Mouse (Mus musculus) heart, embryonic 15.5 days (tissue): ENCODE data around the gene Ap3b1. TPM values are rescaled to one million over a fixed set of nuclear protein-coding genes. Genes with fewer than 3 reads are reported as not detected.

Experiments
- ATAC-seq: fragments of 200-750 bp; cut with Nextera tagmentation; replicated peaks from 2 replicates; pipeline ENCODE4 v1.8.0; 2017; ENCODE audit warnings: low read depth, moderate TSS enrichment; ENCODE audit not compliant: insufficient number of reproducible peaks, insufficient read depth, low FRiP score
- H3K27ac ChIP-seq: fragments of 300-500 bp; sonication (generic); 2 replicates; pipeline ENCODE4 v1.5.1; 2015; ENCODE audit warnings: mild to moderate bottlenecking, inconsistent platforms
- H3K27me3 ChIP-seq: fragments of 300-500 bp; sonication (generic); 2 replicates; pipeline ENCODE4 v1.6.1; 2015; ENCODE audit warnings: inconsistent platforms
- H3K36me3 ChIP-seq: fragments of 300-500 bp; sonication (generic); 2 replicates; pipeline ENCODE4 v1.6.1; 2015; ENCODE audit warnings: mild to moderate bottlenecking, inconsistent platforms
- H3K4me1 ChIP-seq: fragments of 300-500 bp; sonication (generic); replicated peaks from 2 replicates; pipeline ENCODE4 v1.6.1; 2015; ENCODE audit warnings: inconsistent platforms
- H3K4me2 ChIP-seq: fragments of 300-500 bp; sonication (generic); 2 replicates; pipeline ENCODE4 v1.6.1; 2015; ENCODE audit warnings: inconsistent platforms, mild to moderate bottlenecking, moderate library complexity
- H3K4me3 ChIP-seq: fragments of 300-500 bp; sonication (generic); 2 replicates; pipeline ENCODE4 v1.5.1; 2015; ENCODE audit warnings: mild to moderate bottlenecking, inconsistent platforms
- H3K9ac ChIP-seq: fragments of 300-500 bp; sonication (generic); 2 replicates; pipeline ENCODE4 v1.6.1; 2015; ENCODE audit warnings: mild to moderate bottlenecking, inconsistent platforms
- H3K9me3 ChIP-seq: fragments of 300-500 bp; sonication (generic); replicated peaks from 2 replicates; pipeline ENCODE4 v1.6.1; 2016; ENCODE audit warnings: inconsistent platforms
- WGBS: fragments of 180-500 bp; shearing (Covaris S2); methylation state at CpG from one replicate; pipeline ENCODE4 v1.1.7; 2015; ENCODE audit warnings: mixed read lengths; 5-methylcytosine and 5-hydroxymethylcytosine counted together
- polyA plus RNA-seq: library from polyadenylated mRNA; unstranded; fragments of >200 nt; fragmentation: Nextera tagmentation; extraction: Ambion mirVana; gene quantifications from 2 replicates; pipeline ENCODE4 v1.2.1, GENCODE M21; 2015

Ap3b1 gene
- polyA plus RNA-seq, 1 experiment from 2014 or later, result 29.1 TPM

- 86% methylated on average over 12 of the region's 12 CpGs for WGBS
These were observed 185.5 kb downstream of the Ap3b1 start for GRCm38 (mm10) chr13:94544211-94544610.

GRCm38 (mm10) chr13:94545739-94546138 is 187.0 kb downstream of the Ap3b1 start:
- Histone ChIP-seq H3K4me1 (0 out of 2 replicates have a peak, but pooled peaks cover 5% of the 10 kb centered on the region), H3K4me3 (no peak overlapping the region), H3K4me2 (no peak overlapping the region), H3K9ac (no peak overlapping the region), H3K27me3 (no peaks in the 10 kb centered on the region), H3K9me3 (no peaks in the 10 kb centered on the region), H3K27ac (no peak overlapping the region), H3K36me3 (no peaks in the 10 kb centered on the region; the same call in 1 of the 2 replicates)
- 85% methylated on average over 4 of the region's 4 CpGs for WGBS
- ATAC-seq, result no peak

More at GRCm38 (mm10) chr13:94544211-94544610, 185.5 kb downstream of the Ap3b1 start:
- H3K27me3 ChIP-seq, result no peaks in the 10 kb centered on the region
- no peak overlapping the region for H3K4me2 ChIP-seq
- no peak overlapping the region for H3K9ac ChIP-seq
- no peak for ATAC-seq
- no peak overlapping the region for H3K27ac ChIP-seq
- H3K4me1 ChIP-seq, result 0 out of 2 replicates have a peak, but pooled peaks cover 3% of the 10 kb centered on the region
- no peaks in the 10 kb centered on the region for H3K9me3 ChIP-seq
- no peak overlapping the region for H3K4me3 ChIP-seq
- H3K36me3 ChIP-seq, result no peaks in the 10 kb centered on the region; the same call in 1 of the 2 replicates

GRCm38 (mm10) chr13:94546246-94546645 is 187.5 kb downstream of the Ap3b1 start:
- H3K27ac ChIP-seq, result no peak overlapping the region
- ATAC-seq, result no peak
- H3K4me1 ChIP-seq, result 0 out of 2 replicates have a peak, but pooled peaks cover 5% of the 10 kb centered on the region
- H3K36me3 ChIP-seq, result no peaks in the 10 kb centered on the region; the same call in 1 of the 2 replicates
- H3K9ac ChIP-seq, result no peak overlapping the region
- WGBS, result 82% methylated on average over 11 of the region's 11 CpGs
- no peaks in the 10 kb centered on the region for H3K9me3 ChIP-seq
- no peaks in the 10 kb centered on the region for H3K27me3 ChIP-seq
- no peak overlapping the region for H3K4me2 ChIP-seq
- H3K4me3 ChIP-seq, result no peak overlapping the region

- Histone ChIP-seq H3K27ac (no peak overlapping the region), H3K9ac (no peak overlapping the region), H3K36me3 (no peaks in the 10 kb centered on the region), H3K4me2 (no peak overlapping the region), H3K4me1 (0 out of 2 replicates have a peak, but pooled peaks cover 3% of the 10 kb centered on the region), H3K27me3 (no peaks in the 10 kb centered on the region), H3K4me3 (no peak overlapping the region), H3K9me3 (no peaks in the 10 kb centered on the region)
- ATAC-seq, result no peak
- 67% methylated on average over 3 of the region's 3 CpGs for WGBS
These were observed 190.8 kb downstream of the Ap3b1 start for GRCm38 (mm10) chr13:94549580-94549979.

- Histone ChIP-seq H3K9me3 (no peaks in the 10 kb centered on the region), H3K4me3 (no peak overlapping the region), H3K27ac (no peak overlapping the region), H3K27me3 (no peaks in the 10 kb centered on the region), H3K36me3 (no peaks in the 10 kb centered on the region), H3K4me2 (no peak overlapping the region), H3K4me1 (0 out of 2 replicates have a peak, but pooled peaks cover 3% of the 10 kb centered on the region), H3K9ac (no peak overlapping the region)
- WGBS, result 46% methylated on average over 4 of the region's 4 CpGs
- ATAC-seq, result no peak
These were observed 191.3 kb downstream of the Ap3b1 start for GRCm38 (mm10) chr13:94550037-94550436.

- H3K4me2 ChIP-seq, result no peak overlapping the region
- H3K9me3 ChIP-seq, result no peaks in the 10 kb centered on the region
- no peak for ATAC-seq
- no peaks in the 10 kb centered on the region for H3K27me3 ChIP-seq
- no peak overlapping the region for H3K4me3 ChIP-seq
- no peak overlapping the region for H3K27ac ChIP-seq
- 4% methylated on average over 3 of the region's 3 CpGs for WGBS
- H3K9ac ChIP-seq, result no peak overlapping the region
- H3K36me3 ChIP-seq, result no peaks in the 10 kb centered on the region
- H3K4me1 ChIP-seq, result peaks cover 5% of the 10 kb centered on the region; the same call in 1 of the 2 replicates
These were observed 201.3 kb downstream of the Ap3b1 start for GRCm38 (mm10) chr13:94560011-94560410.

GRCm38 (mm10) chr13:94560878-94561277 is 202.1 kb downstream of the Ap3b1 start:
- no peak for ATAC-seq
- WGBS, result 80% methylated on average over 11 of the region's 11 CpGs
- H3K9me3 ChIP-seq, result no peaks in the 10 kb centered on the region
- peaks cover 13% of the 10 kb centered on the region for H3K4me1 ChIP-seq
- H3K4me2 ChIP-seq, result no peak overlapping the region
- H3K27ac ChIP-seq, result no peak overlapping the region
- no peak overlapping the region for H3K4me3 ChIP-seq
- no peaks in the 10 kb centered on the region for H3K36me3 ChIP-seq
- H3K9ac ChIP-seq, result no peak overlapping the region
- no peaks in the 10 kb centered on the region for H3K27me3 ChIP-seq

GRCm38 (mm10) chr13:94562652-94563339 is 204.0 kb downstream of the Ap3b1 start:
- Histone ChIP-seq H3K9ac (no peak overlapping the region), H3K9me3 (no peaks in the 10 kb centered on the region), H3K36me3 (no peaks in the 10 kb centered on the region; the same call in 1 of the 2 replicates), H3K4me2 (no peak overlapping the region), H3K4me3 (no peak overlapping the region), H3K27me3 (no peaks in the 10 kb centered on the region), H3K27ac (no peak overlapping the region), H3K4me1 (peaks cover 13% of the 10 kb centered on the region)
- WGBS, result 52% methylated on average over 9 of the region's 9 CpGs
- ATAC-seq, result no peak

- no peak overlapping the region for H3K27ac ChIP-seq
- no peak overlapping the region for H3K4me3 ChIP-seq
- H3K4me2 ChIP-seq, result no peak overlapping the region
- WGBS, result 82% methylated on average over 8 of the region's 8 CpGs
- H3K4me1 ChIP-seq, result peaks cover 13% of the 10 kb centered on the region
- H3K9ac ChIP-seq, result no peak overlapping the region
- H3K27me3 ChIP-seq, result no peaks in the 10 kb centered on the region
- H3K36me3 ChIP-seq, result no peaks in the 10 kb centered on the region; the same call in 1 of the 2 replicates
- no peak for ATAC-seq
- H3K9me3 ChIP-seq, result no peaks in the 10 kb centered on the region
These were observed 205.1 kb downstream of the Ap3b1 start for GRCm38 (mm10) chr13:94563836-94564235.

- Histone ChIP-seq H3K27me3 (no peaks in the 10 kb centered on the region), H3K9me3 (no peaks in the 10 kb centered on the region), H3K4me2 (no peak overlapping the region), H3K4me1 (peaks cover 13% of the 10 kb centered on the region), H3K4me3 (no peak overlapping the region), H3K36me3 (no peaks in the 10 kb centered on the region; the same call in 1 of the 2 replicates), H3K27ac (no peak overlapping the region), H3K9ac (no peak overlapping the region)
- WGBS, result 80% methylated on average over 13 of the region's 13 CpGs
- ATAC-seq, result no peak
These were observed 205.7 kb downstream of the Ap3b1 start for GRCm38 (mm10) chr13:94564351-94564994.

GRCm38 (mm10) chr13:94565176-94565575 is 206.4 kb downstream of the Ap3b1 start:
- no peak for ATAC-seq
- no peak overlapping the region for H3K9ac ChIP-seq
- H3K4me1 ChIP-seq, result peaks cover 13% of the 10 kb centered on the region
- H3K4me2 ChIP-seq, result no peak overlapping the region
- WGBS, result 89% methylated on average over 14 of the region's 14 CpGs
- H3K4me3 ChIP-seq, result no peak overlapping the region
- no peak overlapping the region for H3K27ac ChIP-seq
- H3K36me3 ChIP-seq, result no peaks in the 10 kb centered on the region; the same call in 1 of the 2 replicates
- H3K27me3 ChIP-seq, result no peaks in the 10 kb centered on the region
- no peaks in the 10 kb centered on the region for H3K9me3 ChIP-seq
